Mouse (Mus musculus) urinary bladder, adult 2 months (tissue): ENCODE data around the gene Haus6. TPM values are rescaled to one million over a fixed set of nuclear protein-coding genes. Genes with fewer than 3 reads are reported as not detected.
"Not testable (repeated sequence)": the region's sequence is repeated elsewhere in the genome, so short reads cannot be mapped to it uniquely, and the experiment has no call there.

Experiments
- DNase-seq: peaks from one replicate; pipeline ENCODE4 v3.0.0; 2022; ENCODE audit warnings: low spot score
- polyA plus RNA-seq: library from polyadenylated mRNA; depleted of rRNA; stranded (reverse); fragments of >200 nt; gene quantifications from 2 replicates; pipeline ENCODE4 v1.2.3, GENCODE M21; 2012; rRNA removed

The Haus6 gene
- 3.7 and 4.0 TPM in 2 replicates for polyA plus RNA-seq

GRCm38 (mm10) chr4:86611524-86612288 lies at the start of gene Haus6:
Gene Haus6, minus strand, starts transcription at chr4:86612055.
- DNase-seq: peak; percentile 74

GRCm38 (mm10) chr4:86657176-86657575 lies 45.3 kb upstream of the Haus6 start:
- DNase-seq: no peak

- DNase-seq: not testable (repeated sequence)
Observed at GRCm38 (mm10) chr4:86656410-86656809, 44.6 kb upstream of the Haus6 start.

DNA sequence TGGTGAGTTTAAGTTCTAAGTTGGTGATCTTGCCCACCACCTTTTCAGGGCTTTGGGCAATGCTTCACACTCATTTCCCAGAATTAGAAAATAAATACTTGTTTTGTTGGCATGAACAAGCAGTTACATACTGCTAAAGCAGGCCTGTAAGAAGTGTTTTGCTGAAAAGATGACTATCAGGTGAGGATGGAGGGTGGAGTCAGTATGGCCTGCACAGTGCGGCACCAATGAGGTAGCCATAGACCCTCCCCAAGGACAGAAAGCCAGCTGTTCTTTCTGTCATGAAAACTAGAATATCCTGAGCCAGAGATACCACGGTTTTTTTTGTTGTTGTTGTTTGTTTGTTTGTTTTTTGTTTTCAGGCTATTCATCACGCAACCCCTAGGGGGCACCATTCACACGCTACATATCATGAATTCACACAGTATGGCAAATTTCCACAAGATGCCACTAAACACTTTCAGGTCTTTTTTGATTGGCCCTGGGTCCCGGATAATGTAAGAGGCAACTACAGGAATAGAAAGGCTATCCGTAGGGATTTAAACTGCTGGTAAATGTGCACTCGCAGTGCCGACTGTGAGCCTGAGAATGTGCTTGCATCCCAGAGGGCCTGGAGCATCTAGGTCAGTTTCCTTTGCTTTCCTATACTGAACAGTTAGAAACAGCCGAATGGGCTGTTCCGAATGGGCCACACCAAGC lies 40.0 kb upstream of the Haus6 start:
- no peak for DNase-seq

DNA sequence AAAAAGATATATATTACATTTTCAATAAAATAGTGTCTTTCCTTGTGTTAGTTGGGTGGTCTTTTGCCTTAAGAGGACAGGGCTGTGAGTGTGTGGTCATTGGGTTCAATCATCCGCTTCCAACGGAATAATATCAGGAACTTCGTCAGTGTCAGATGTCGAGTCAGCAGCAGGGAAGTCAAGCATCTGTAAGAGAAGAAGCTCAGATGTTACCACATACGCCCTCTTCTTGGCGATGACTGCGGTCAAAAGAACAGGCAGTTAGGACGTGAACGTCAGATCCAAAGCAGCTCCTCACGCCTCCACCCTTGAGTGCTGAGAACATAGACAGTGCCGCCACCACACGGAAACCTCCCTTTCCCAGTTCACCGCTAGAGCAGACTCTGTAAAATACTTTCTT lies 36.5 kb upstream of the Haus6 start:
- DNase-seq: not testable (repeated sequence)

- not testable (repeated sequence) for DNase-seq
Observed at GRCm38 (mm10) chr4:86637561-86637960, 25.7 kb upstream of the Haus6 start.

DNA sequence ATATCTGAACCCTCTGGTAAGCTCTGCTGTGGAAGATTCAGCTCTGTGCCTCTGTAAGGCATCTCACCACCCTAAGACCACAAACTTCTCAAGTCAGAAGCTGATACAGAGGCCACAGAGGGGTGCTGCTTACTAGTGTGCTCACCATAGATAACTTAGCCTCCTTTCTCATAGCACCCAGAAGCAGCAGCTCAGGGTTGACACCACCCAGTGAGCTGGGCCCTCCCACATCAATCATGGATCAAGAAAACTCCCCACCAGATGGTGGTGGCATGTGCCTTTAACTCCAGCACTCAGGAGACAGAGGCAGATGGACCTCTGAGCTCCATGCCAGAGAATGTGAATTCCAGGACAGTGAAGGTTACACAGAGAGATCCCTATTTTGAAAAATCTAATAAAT lies 23.0 kb upstream of the Haus6 start:
- DNase-seq: not testable (repeated sequence)

DNA sequence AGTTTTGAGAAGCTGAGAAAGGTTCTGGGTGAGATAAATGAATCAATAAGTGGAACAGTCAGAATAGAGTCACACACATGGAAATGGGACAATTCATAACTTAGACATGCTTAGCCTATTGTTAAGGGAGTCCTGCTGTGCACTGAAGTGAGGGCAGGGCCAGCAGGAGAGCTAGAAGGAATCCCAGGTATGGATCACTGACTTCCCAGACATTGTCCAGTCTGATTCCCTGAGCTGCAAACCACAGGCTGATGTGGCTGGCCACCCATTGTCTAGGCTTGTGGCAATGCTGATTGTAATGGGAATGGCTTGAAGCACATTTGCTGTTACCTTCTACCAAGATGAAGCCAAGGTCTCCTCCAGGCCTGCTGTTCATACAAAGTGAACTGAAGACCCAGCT lies 22.5 kb upstream of the Haus6 start:
- DNase-seq: not testable (repeated sequence)

GRCm38 (mm10) chr4:86632556-86632955 lies 20.7 kb upstream of the Haus6 start:
- not testable (repeated sequence) for DNase-seq

- no peak for DNase-seq
Observed at GRCm38 (mm10) chr4:86631831-86632230, 20.0 kb upstream of the Haus6 start.

- not testable (repeated sequence) for DNase-seq
Observed at GRCm38 (mm10) chr4:86626496-86626895, 14.6 kb upstream of the Haus6 start.

DNA sequence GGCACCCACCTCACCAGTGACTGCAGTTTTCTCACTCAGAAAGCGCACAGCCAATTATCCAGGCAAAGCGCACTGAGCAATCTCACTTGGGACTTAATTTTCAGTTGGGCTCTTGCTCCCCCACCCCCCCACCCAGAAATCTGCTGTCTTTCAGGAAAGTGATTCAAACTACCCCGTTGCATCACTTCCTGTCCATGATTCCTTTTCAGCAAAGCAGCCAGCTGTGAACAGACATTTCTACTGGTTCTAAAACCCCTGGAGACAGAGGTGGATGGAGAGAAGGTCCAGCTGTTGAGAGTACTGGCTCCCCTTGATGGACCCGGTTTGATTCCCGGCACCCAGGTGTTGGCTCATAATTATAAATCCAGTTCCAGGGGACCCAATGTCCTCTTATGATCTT lies 13.6 kb upstream of the Haus6 start:
- DNase-seq: no peak

DNA sequence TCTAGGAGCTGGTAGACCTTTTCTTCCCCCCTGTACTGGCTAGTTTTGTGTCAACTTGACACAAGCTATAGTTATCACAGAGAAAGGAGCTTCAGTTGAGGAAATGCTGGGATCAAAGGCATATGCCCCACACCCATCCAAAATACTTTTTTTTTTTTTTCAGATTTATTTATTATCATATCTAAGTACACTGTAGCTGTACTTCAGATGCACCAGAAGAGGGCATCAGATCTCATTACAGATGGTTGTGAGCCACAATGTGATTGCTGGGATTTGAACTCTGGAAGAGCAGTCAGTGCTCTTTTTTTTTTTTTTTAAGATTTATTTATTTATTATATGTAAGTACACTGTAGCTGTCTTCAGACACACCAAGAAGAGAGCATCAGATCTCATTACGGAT lies 10.7 kb upstream of the Haus6 start:
- DNase-seq: not testable (repeated sequence)

DNA sequence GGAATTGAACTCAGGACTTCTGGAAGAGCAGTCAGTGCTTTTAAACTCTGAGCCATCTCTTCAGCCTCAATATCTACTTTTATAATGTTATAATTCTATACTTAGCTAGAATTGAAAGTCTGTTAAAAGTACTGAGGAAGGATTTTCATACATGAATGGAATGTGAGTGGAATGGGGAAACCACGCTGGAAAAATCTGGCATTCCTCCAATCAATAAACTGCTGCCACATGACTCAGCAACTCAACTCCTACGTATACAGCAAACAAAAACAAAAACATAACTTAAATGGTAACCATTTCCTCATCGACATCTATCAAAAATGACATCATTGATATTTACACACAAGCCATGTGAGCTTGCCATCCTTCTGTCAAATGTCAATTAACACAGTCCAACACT lies 10.3 kb upstream of the Haus6 start:
- DNase-seq: no peak

GRCm38 (mm10) chr4:86620506-86620905 lies 8.7 kb upstream of the Haus6 start:
- DNase-seq: no peak

DNA sequence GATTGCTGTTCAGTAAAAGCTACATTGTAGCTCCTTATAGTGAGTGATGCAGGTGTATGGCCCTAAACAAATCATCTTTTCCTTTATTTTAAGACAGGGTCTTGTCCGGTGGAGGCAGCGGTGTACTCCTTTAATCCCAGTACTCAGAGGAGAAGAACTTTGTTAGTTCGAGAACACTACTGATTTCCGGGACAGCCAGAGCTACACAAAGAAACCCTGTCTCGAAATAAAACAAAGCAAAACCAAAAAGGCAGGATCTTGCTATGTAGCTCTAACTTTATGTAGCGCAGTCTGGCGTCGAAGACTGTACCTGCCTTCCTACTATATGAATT lies 400 bp upstream of the Haus6 start:
- no peak for DNase-seq

DNA sequence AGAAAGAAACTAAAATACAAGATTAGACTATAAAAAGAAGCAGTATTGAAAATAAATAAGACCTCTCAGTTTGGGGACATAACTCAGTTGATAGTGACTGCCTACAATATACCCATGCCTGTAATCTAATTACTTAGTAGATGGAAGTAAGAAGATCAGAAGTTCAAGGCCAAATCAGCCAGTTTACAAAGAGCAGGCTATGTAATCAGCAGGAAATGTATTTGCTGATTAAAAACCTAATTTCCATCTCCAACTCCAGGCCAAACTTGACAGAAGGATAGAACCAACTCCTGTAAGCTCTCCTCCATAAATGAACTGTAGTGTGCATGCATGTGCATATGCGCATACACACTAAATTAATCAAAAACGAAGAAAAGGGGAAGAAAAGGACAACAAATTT lies 20.6 kb downstream of the Haus6 start:
- no peak for DNase-seq

DNA sequence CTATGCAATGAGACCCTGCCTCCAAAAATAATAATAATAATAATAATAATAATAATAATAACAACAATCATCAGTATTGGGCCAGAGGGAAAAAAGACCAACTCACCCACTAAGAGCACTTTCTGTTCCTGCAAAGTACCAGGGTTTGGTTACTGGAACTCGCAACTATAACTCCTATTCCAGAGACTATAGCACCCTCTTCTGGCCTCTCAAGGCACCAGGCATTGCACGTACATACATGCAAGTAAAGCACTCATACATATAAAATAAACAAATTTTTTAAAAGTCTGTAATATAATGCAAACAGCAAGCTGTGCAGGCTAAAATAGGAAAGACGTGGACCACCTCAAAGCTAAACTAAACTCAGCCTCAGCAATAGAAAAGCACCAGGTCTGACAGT lies 23.6 kb downstream of the Haus6 start:
- no peak for DNase-seq

DNA sequence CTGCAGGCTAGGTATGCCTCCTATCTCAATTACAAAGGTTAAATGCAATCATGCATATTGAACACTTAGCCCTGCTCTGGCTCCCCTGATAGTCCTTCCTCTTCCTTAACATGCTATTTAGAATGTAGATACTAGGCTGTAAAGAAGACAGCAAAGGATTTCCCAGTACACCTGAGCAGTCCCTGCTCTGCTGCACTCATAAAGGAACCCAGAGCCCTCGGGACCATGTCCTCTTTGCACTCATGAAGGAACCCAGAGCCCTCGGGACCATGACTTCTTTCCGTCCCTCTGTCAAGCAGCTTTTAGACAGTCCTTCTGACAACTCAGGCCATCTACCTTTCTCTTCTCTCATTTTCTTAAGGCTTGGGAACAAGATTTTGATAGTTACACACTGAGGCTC lies 31.3 kb downstream of the Haus6 start:
- no peak for DNase-seq

GRCm38 (mm10) chr4:86580056-86580455 lies 31.8 kb downstream of the Haus6 start:
- DNase-seq: no peak

DNA sequence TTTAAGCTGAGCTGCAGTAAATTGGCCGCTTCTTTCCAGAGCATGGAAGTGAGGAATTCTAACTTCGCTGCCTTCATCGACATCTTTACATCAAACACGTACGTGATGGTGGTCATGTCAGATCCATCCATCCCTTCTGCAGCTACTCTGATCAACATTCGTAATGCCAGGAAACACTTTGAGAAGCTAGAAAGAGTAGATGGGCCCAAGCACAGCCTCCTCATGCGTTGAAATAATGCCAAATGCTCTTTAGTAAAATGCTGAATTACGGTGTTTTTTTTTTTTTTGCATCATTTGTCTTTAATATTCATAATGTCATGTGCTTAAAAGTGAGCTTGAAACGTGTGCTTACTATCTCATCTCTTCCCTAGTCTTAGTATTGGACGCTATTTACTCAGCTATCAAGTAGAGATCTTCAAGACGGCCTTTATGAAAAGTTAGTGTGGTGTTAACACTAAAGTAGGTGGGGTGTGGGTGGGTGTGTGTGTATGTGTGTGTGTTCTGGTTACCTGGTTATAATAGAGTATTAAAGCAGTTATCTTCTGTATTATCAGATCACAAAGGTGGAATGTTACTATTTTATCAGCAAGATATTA lies 35.1 kb downstream of the Haus6 start:
- DNase-seq: no peak

GRCm38 (mm10) chr4:86576120-86576541 lies 35.7 kb downstream of the Haus6 start:
- no peak for DNase-seq
